ENCODE assay signal across 9 mouse cellular contexts in the genomic region with DNA sequence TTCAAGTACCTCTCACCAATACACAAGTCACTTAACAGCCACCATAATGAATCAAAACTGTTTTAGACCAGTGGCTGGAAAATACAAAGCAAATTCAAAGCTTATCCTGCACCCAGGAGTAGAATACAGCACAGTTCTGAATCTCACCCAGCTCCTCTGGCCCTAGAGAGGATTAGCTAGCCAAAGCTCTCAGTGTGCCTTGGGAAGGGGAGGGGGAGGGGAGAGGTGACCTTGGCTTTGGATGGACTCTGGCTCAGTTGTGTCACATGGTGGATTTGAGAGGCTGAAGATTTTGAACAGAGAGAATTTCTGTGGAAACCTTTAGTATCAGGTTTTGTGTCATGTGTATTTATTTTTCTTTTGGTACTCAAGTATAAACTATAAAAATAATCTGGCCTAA.
DNase-seq lines count a peak whose midpoint lies in the region.
"Had no signal": no experiment of that assay in that cellular context is flagged by ENCODE, and none has a peak within 500 bp of the region (broad histone marks: within the 10 kb centered on the region; RNA-seq: fewer than 3 reads in every experiment).

No protein-coding gene starts in this region.

- peak; percentile 58 for DNase-seq in adrenal gland, postnatal 14 days
- DNase-seq in adrenal gland, adult 18-20 months (ENCODE audit: low spot score in 2 of 2): no peak
- peak; percentile 45 to 58 for DNase-seq in kidney, adult 8-10 months
- no peak for DNase-seq in kidney, adult 18-20 months
- peak; percentile 28 for DNase-seq in ES-CJ7 (ENCODE audit: low read depth, low spot score)
- peak; percentile 61 to 76 for DNase-seq in kidney, postnatal 25 days
- DNase-seq in gastrocnemius, adult 8-10 months (ENCODE audit: low spot score in 2 of 2): no peak
- DNase-seq in urinary bladder, postnatal 25 days (ENCODE audit: low spot score): no peak
- DNase-seq: right cerebral cortex, postnatal 14 days had no signal

Comparison
In these comparisons a context has a peak if more than half of its experiments do, and no peak if none do; other contexts are left out.
1. DNase-seq: peak in adrenal gland, postnatal 14 days (single experiment), kidney, adult 8-10 months (2 of 2), ES-CJ7 (single experiment) and kidney, postnatal 25 days (2 of 2); none in adrenal gland, adult 18-20 months (0 of 2), kidney, adult 18-20 months (single experiment), gastrocnemius, adult 8-10 months (0 of 2) and urinary bladder, postnatal 25 days (single experiment).